Mouse (Mus musculus): ENCODE measurements around the gene Tbc1d13. TPM values are rescaled to one million over a fixed set of nuclear protein-coding genes. Genes with fewer than 3 reads are reported as not detected.

Gene Tbc1d13
- polyA plus RNA-seq, 1 experiment from 2014 or later, result 10.9 TPM

DNA sequence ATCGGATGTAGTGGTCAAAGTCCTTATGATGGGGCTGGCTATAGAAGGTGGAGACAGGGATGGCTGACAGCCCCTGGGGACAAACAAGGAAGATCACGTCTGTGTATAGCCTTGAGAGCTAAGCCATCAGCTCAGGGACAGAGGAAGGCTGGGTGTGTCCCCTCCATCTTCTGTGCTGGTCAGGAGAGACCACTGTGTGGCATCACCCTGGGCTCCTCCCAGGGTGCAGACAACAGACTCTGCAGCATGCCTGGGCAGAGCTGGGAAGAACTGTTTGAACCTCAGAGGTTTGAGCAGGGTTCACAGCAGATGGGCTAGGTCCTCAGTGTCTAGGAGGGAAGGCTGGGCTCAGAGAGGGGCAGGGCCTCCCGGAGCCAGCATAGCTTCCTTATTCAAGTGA, 52.1 kb downstream of the Tbc1d13 start:
- no peaks in the 10 kb centered on the region for H3K27me3 ChIP-seq
- 88% methylated on average over 3 of the region's 3 CpGs for WGBS
- no peak for ATAC-seq (replicated peaks)

GRCm38 (mm10) chr2:30191790-30192580, 58.4 kb downstream of the Tbc1d13 start:
- Histone ChIP-seq H3K4me2 (replicated peaks) (no peak overlapping the region), H3K36me3 (no peaks in the 10 kb centered on the region), H3K27ac (replicated peaks) (no peak overlapping the region), H3K27me3 (no peaks in the 10 kb centered on the region), H3K9me3 (no peaks in the 10 kb centered on the region), H3K9ac (replicated peaks) (no peak overlapping the region), H3K4me1 (no peaks in the 10 kb centered on the region), H3K4me3 (no peak overlapping the region)
- ATAC-seq (replicated peaks), result no peak
- WGBS, result 86% methylated on average over 12 of the region's 12 CpGs

More for the DNA sequence above, 52.1 kb downstream of the Tbc1d13 start:
- Histone ChIP-seq H3K4me2 (replicated peaks) (no peak overlapping the region), H3K4me1 (no peaks in the 10 kb centered on the region), H3K4me3 (no peak overlapping the region), H3K36me3 (no peaks in the 10 kb centered on the region), H3K27ac (replicated peaks) (no peak overlapping the region), H3K9ac (replicated peaks) (no peak overlapping the region), H3K9me3 (no peaks in the 10 kb centered on the region)

DNA sequence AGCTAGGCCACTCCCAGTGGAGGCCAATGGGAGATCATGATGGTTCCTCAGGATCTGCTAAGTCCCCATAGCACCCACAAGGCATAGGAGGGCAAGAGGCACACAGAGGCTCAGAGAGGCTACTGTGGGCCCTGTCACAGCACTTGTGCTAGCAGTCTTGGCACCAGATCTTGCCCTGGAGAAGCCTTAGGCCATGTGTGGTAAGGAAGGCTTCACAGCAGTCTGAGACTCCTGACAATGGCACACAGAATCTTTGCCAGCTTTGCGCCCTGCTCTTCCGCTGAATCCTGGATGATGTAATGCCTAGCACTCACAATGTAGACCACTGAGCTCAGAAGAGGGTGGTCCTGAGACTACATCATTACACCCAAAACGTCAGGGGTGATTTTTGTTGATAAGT, 61.1 kb downstream of the Tbc1d13 start:
- 50% methylated on average over 3 of the region's 3 CpGs for WGBS
- ATAC-seq (replicated peaks), result no peak
- Histone ChIP-seq H3K4me3 (no peak overlapping the region), H3K27me3 (no peaks in the 10 kb centered on the region), H3K4me1 (no peaks in the 10 kb centered on the region), H3K27ac (replicated peaks) (no peak overlapping the region), H3K9me3 (no peaks in the 10 kb centered on the region), H3K4me2 (replicated peaks) (no peak overlapping the region), H3K9ac (replicated peaks) (no peak overlapping the region), H3K36me3 (no peaks in the 10 kb centered on the region)

- no peaks in the 10 kb centered on the region for H3K27me3 ChIP-seq
- H3K9me3 ChIP-seq, result no peaks in the 10 kb centered on the region
- H3K36me3 ChIP-seq, result no peaks in the 10 kb centered on the region
- no peak overlapping the region for H3K27ac ChIP-seq (replicated peaks)
- ATAC-seq (replicated peaks), result no peak
- no peak overlapping the region for H3K4me2 ChIP-seq (replicated peaks)
- H3K4me1 ChIP-seq, result no peaks in the 10 kb centered on the region
- 72% methylated on average over 4 of the region's 4 CpGs for WGBS
- no peak overlapping the region for H3K9ac ChIP-seq (replicated peaks)
- no peak overlapping the region for H3K4me3 ChIP-seq
Measured at GRCm38 (mm10) chr2:30198021-30198420, 64.5 kb downstream of the Tbc1d13 start.

GRCm38 (mm10) chr2:30199984-30200383, 66.4 kb downstream of the Tbc1d13 start:
- H3K9me3 ChIP-seq, result no peaks in the 10 kb centered on the region
- no peak overlapping the region for H3K4me3 ChIP-seq
- no peak for ATAC-seq (replicated peaks)
- no peak overlapping the region for H3K4me2 ChIP-seq (replicated peaks)
- H3K4me1 ChIP-seq, result peaks cover 7% of the 10 kb centered on the region
- H3K9ac ChIP-seq (replicated peaks), result no peak overlapping the region
- 67% methylated on average over 1 of the region's 1 CpGs for WGBS
- H3K36me3 ChIP-seq, result no peaks in the 10 kb centered on the region
- no peaks in the 10 kb centered on the region for H3K27me3 ChIP-seq
- H3K27ac ChIP-seq (replicated peaks), result no peak overlapping the region

DNA sequence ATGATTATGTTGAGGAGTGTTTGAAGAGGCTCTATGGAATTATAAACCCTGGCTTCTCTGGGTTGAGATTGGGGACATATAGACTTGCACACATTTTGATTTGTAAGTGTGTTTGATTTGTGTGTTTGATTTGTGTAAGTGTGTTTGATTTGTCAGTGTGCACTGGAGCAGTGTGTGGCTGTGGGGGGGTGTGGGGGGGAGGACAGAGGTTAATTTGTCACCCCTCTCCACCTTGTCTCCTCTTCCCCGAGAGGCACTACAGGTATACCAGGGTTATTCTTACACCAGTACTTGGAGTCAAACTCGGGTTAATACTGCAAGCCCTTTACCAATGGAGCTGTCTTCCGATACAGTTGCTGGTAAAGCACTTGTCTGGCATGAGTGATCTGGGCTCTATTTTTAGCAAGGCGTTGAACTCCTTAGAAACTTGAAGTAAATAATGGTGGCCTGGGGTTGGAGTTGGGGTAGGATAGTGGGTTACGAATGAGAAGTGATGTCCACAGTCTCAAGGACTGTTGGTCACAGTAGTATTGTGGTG, 66.9 kb downstream of the Tbc1d13 start:
- H3K4me1 ChIP-seq, result peaks cover 8% of the 10 kb centered on the region
- no peaks in the 10 kb centered on the region for H3K9me3 ChIP-seq
- no peak for ATAC-seq (replicated peaks)
- H3K4me3 ChIP-seq, result no peak overlapping the region
- WGBS, result 86% methylated on average over 5 of the region's 5 CpGs
- no peak overlapping the region for H3K9ac ChIP-seq (replicated peaks)
- no peak overlapping the region for H3K27ac ChIP-seq (replicated peaks)
- H3K27me3 ChIP-seq, result no peaks in the 10 kb centered on the region
- no peak overlapping the region for H3K4me2 ChIP-seq (replicated peaks)
- no peaks in the 10 kb centered on the region for H3K36me3 ChIP-seq

Other genes starting within 250 kb of the Tbc1d13 start
- 67.9 and 74.8 TPM in 2 replicates for gene Odf2, start 244.5 kb upstream of the Tbc1d13 start, polyA plus RNA-seq (2015; fragmentation: Nextera tagmentation; extraction: Ambion mirVana)
- gene Gle1, start 198.3 kb upstream of the Tbc1d13 start, polyA plus RNA-seq (2015; fragmentation: Nextera tagmentation; extraction: Ambion mirVana), result 92.6 and 95.7 TPM in 2 replicates
- gene Sptan1, start 168.2 kb upstream of the Tbc1d13 start, polyA plus RNA-seq (2015; fragmentation: Nextera tagmentation; extraction: Ambion mirVana), result 224 and 227 TPM in 2 replicates
- gene Wdr34, start 84.9 kb upstream of the Tbc1d13 start, polyA plus RNA-seq (2015; fragmentation: Nextera tagmentation; extraction: Ambion mirVana), result 70.1 and 76.2 TPM in 2 replicates
- 445 and 449 TPM in 2 replicates for gene Set, start 76.4 kb upstream of the Tbc1d13 start, polyA plus RNA-seq (2015; fragmentation: Nextera tagmentation; extraction: Ambion mirVana)
- 3.5 and 3.9 TPM in 2 replicates for gene Pkn3, start 56.1 kb upstream of the Tbc1d13 start, polyA plus RNA-seq (2015; fragmentation: Nextera tagmentation; extraction: Ambion mirVana)
- gene Zdhhc12, start 40.1 kb upstream of the Tbc1d13 start, polyA plus RNA-seq (2015; fragmentation: Nextera tagmentation; extraction: Ambion mirVana), result 16.7 and 18.6 TPM in 2 replicates
- gene Zer1, start 9.2 kb upstream of the Tbc1d13 start, polyA plus RNA-seq (2015; fragmentation: Nextera tagmentation; extraction: Ambion mirVana), result 14.5 and 15.0 TPM in 2 replicates
- gene Endog, start 37.7 kb downstream of the Tbc1d13 start, polyA plus RNA-seq (2015; fragmentation: Nextera tagmentation; extraction: Ambion mirVana), result 13.6 and 14.7 TPM in 2 replicates
- gene Spout1, start 44.7 kb downstream of the Tbc1d13 start, polyA plus RNA-seq (2015; fragmentation: Nextera tagmentation; extraction: Ambion mirVana), result 62.4 and 63.3 TPM in 2 replicates
- gene Kyat1, start 72.1 kb downstream of the Tbc1d13 start, polyA plus RNA-seq (2015; fragmentation: Nextera tagmentation; extraction: Ambion mirVana), result 14.3 and 15.7 TPM in 2 replicates
- 57.6 and 58.2 TPM in 2 replicates for gene Lrrc8a, start 104.0 kb downstream of the Tbc1d13 start, polyA plus RNA-seq (2015; fragmentation: Nextera tagmentation; extraction: Ambion mirVana)
- gene Gm28035, start 106.8 kb downstream of the Tbc1d13 start, polyA plus RNA-seq (2015; fragmentation: Nextera tagmentation; extraction: Ambion mirVana), result 0.64 and 0.70 TPM in 2 replicates
- 7.9 and 8.5 TPM in 2 replicates for gene Phyhd1, start 132.5 kb downstream of the Tbc1d13 start, polyA plus RNA-seq (2015; fragmentation: Nextera tagmentation; extraction: Ambion mirVana)
- not detected in 2 replicates for gene Gm28038, start 147.3 kb downstream of the Tbc1d13 start, polyA plus RNA-seq (2015; fragmentation: Nextera tagmentation; extraction: Ambion mirVana)
- gene Dolk, start 152.6 kb downstream of the Tbc1d13 start, polyA plus RNA-seq (2015; fragmentation: Nextera tagmentation; extraction: Ambion mirVana), result 31.4 and 34.1 TPM in 2 replicates
- gene Nup188, start 152.7 kb downstream of the Tbc1d13 start, polyA plus RNA-seq (2015; fragmentation: Nextera tagmentation; extraction: Ambion mirVana), result 22.0 and 23.5 TPM in 2 replicates
- 160 and 165 TPM in 2 replicates for gene Sh3glb2, start 225.6 kb downstream of the Tbc1d13 start, polyA plus RNA-seq (2015; fragmentation: Nextera tagmentation; extraction: Ambion mirVana)
- gene Miga2, start 230.5 kb downstream of the Tbc1d13 start, polyA plus RNA-seq (2015; fragmentation: Nextera tagmentation; extraction: Ambion mirVana), result 27.2 and 27.6 TPM in 2 replicates